Mouse (Mus musculus) small intestine, adult 2 months (tissue): ENCODE measurements around the gene Samsn1. TPM values are rescaled to one million over a fixed set of nuclear protein-coding genes. Genes with fewer than 3 reads are reported as not detected.

Experiments used
- H3K27ac ChIP-seq: fragments of 200-500 bp; 2 replicates; pipeline ENCODE4 v1.5.1; 2012; ENCODE audit warnings: low read depth, low read length, control low read depth, inconsistent platforms; ENCODE audit not compliant: insufficient read depth
- H3K27me3 ChIP-seq: fragments of 200-500 bp; 2 replicates; pipeline ENCODE4 v1.6.1; 2012; ENCODE audit warnings: mild to moderate bottlenecking, moderate library complexity, low read length, inconsistent platforms; ENCODE audit not compliant: control insufficient read depth, insufficient read depth
- H3K36me3 ChIP-seq: fragments of 200-500 bp; 2 replicates; pipeline ENCODE4 v1.6.1; 2012; ENCODE audit warnings: mild to moderate bottlenecking, low read length, control low read depth, inconsistent platforms; ENCODE audit not compliant: control insufficient read depth, insufficient read depth
- H3K4me1 ChIP-seq: fragments of 200-500 bp; 2 replicates; pipeline ENCODE4 v1.6.1; 2012; ENCODE audit warnings: low read length, inconsistent platforms, mixed read lengths; ENCODE audit not compliant: control insufficient read depth, insufficient read depth, insufficient read length
- H3K4me3 ChIP-seq: fragments of 200-500 bp; 2 replicates; pipeline ENCODE4 v1.5.1; 2012; ENCODE audit warnings: low read depth, mild to moderate bottlenecking, control low read depth, inconsistent platforms, low read length, moderate library complexity
- CTCF ChIP-seq: fragments of 200-500 bp; IDR thresholded peaks from 2 replicates; pipeline ENCODE4 v1.5.1; 2012; ENCODE audit warnings: low read depth, mild to moderate bottlenecking, control low read depth, inconsistent platforms, low read length, moderate library complexity, mixed read lengths; ENCODE audit not compliant: insufficient replicate concordance, insufficient read length; ENCODE audit errors: extremely low read depth
- POLR2A ChIP-seq: fragments of 200-500 bp; IDR thresholded peaks from 2 replicates; pipeline ENCODE4 v1.6.1; 2012; ENCODE audit warnings: low read depth, mild to moderate bottlenecking, control low read depth, inconsistent platforms, low read length, moderate library complexity
- WGBS: fragments of 180-500 bp; shearing (Covaris S2); methylation state at CpG from one replicate; pipeline ENCODE4 v1.1.7; 2018; 5-methylcytosine and 5-hydroxymethylcytosine counted together
- polyA plus RNA-seq: library from polyadenylated mRNA; depleted of rRNA; stranded (reverse); fragments of >200 nt; gene quantifications from 2 replicates; pipeline ENCODE4 v1.2.3, GENCODE M21; 2012

Gene Samsn1
- polyA plus RNA-seq, 1 experiment: 0.89 TPM

DNA sequence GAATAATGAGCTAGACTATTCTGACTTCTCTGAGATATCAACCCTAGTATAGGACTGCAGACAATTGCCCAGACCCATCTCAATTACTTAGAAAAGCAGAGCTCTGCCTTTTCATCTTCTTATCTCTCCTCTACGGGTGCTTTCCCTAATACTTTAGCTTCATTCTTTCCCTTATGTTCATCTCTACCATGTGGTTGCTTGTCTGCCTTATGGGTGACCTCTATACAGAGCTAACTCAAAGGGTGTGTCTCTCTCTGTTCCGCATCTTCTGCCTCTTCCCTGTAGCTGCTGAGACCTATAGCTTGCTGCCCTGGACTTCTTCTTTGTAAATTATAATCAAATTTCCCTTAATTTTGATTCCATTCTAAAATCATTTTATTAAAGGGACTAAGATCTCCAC lies 147.6 kb downstream of the Samsn1 start:
- 66% methylated on average over 2 of the region's 2 CpGs for WGBS
- H3K27ac ChIP-seq: no peak overlapping the region
- H3K36me3 ChIP-seq: no peaks in the 10 kb centered on the region
- H3K4me3 ChIP-seq: no peak overlapping the region
- TF ChIP-seq POLR2A: no peak
- no peak for TF ChIP-seq CTCF
- no peaks in the 10 kb centered on the region for H3K4me1 ChIP-seq
- H3K27me3 ChIP-seq: no peaks in the 10 kb centered on the region

DNA sequence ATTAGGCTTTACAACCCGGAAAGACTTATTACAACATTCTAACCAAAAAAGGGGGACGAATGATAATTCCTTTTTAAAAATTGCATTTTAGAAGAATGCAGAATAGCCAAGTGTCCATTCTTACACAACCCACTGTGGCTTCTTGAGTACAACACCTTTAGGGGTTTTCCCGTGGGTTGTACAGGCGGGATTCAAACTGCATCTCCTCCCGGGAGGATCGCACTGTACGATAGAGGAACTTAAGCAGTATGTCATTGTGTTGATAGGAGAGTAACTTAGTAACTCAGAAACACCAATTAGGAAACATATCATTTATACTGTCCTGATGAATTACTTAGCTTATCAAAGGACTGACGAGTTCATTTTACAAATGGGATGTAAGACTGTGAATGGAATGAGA lies 149.8 kb downstream of the Samsn1 start:
- Histone ChIP-seq H3K27ac (no peak overlapping the region), H3K4me1 (no peaks in the 10 kb centered on the region), H3K4me3 (no peak overlapping the region), H3K27me3 (no peaks in the 10 kb centered on the region), H3K36me3 (no peaks in the 10 kb centered on the region)
- TF ChIP-seq CTCF: no peak
- TF ChIP-seq POLR2A: no peak
- WGBS: 80% methylated on average over 8 of the region's 8 CpGs

DNA sequence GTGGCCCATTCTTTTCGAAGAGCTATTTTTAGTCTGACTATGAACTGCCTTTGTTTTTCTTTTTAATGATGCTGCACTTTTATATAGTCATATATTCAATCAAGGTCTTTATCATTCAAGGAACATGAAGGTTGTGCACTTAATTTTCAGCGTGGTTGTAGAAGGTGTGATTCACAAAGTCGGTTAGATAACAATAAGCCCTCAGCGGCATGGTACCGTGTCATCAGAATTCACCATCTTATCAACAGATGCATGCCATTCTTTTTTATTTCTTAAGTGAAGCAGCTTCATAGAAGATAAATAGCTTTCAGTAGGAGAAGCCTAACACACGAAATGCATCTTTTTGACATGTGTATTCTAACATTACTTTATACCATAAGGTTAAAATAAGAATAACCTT lies 154.7 kb downstream of the Samsn1 start:
- Histone ChIP-seq H3K4me3 (no peak overlapping the region), H3K27me3 (no peaks in the 10 kb centered on the region), H3K36me3 (no peaks in the 10 kb centered on the region), H3K27ac (no peak overlapping the region), H3K4me1 (no peaks in the 10 kb centered on the region)
- 76% methylated on average over 6 of the region's 6 CpGs for WGBS
- no peak for TF ChIP-seq CTCF
- no peak for TF ChIP-seq POLR2A

DNA sequence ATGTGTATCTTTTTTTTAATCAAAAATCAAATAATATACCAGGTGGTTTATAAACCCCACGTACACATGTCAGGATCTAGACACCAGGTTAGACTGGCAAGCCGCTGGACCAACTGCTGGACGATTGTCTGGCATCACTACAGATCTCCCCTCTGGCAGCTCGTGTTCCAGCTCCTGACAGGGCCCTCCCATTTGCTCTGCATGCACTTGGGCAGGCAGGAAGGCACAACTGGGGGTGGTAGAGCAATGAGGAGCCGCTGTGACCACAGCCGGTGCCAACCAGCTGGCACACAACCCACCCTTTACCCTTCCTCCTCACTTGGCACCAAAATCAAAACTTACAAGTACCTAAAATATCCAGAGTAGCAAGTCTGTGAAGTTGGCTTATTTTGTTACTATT lies 156.6 kb downstream of the Samsn1 start:
- 70% methylated on average over 6 of the region's 6 CpGs for WGBS
- Histone ChIP-seq H3K4me1 (no peaks in the 10 kb centered on the region), H3K27ac (no peak overlapping the region), H3K27me3 (no peaks in the 10 kb centered on the region), H3K4me3 (no peak overlapping the region), H3K36me3 (no peaks in the 10 kb centered on the region)
- TF ChIP-seq POLR2A (no peak), CTCF (no peak)

DNA sequence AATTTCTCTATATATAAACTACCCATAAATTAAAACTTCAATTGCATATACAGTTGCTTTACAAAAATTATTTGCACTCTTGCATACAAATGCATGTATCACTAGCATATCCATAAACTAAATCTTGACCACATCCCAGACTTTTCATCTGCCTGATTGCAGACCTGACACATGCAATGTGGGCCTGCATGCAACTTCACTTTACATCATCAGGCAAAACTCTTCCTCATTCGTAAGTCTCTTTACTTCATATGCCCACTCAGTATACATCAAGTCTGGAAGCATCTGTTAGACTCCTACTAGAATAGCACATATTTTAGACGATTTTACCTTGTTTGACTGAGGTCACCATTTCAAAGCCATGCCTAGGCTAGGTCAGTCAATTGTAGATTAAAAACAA lies 157.4 kb downstream of the Samsn1 start:
- H3K4me1 ChIP-seq: no peaks in the 10 kb centered on the region
- TF ChIP-seq POLR2A: no peak
- no peaks in the 10 kb centered on the region for H3K27me3 ChIP-seq
- no peak overlapping the region for H3K27ac ChIP-seq
- no peaks in the 10 kb centered on the region for H3K36me3 ChIP-seq
- WGBS: 59% methylated on average over 2 of the region's 2 CpGs
- no peak overlapping the region for H3K4me3 ChIP-seq

DNA sequence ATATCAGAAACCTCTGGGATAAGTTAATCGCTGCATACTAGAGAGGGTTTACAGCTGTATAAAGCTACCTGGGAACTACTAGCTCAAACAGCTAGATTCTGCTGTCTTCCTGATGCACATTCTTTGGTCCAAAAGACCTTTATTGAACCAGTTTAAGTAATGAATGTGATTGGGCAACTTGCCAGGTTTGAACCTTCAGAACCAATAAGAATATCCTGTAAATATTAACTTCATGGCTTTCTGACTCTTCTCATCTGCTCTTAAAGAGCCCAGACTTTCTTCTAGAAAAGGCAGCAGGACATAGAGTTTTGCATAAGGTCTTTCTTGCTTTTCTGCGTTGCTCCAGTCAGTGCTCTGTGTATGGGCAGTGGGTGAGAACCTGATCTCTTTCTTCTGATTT lies 165.7 kb downstream of the Samsn1 start:
- WGBS: 70% methylated on average over 2 of the region's 2 CpGs
- no peaks in the 10 kb centered on the region for H3K36me3 ChIP-seq
- no peak for TF ChIP-seq CTCF
- no peak for TF ChIP-seq POLR2A
- no peak overlapping the region for H3K27ac ChIP-seq
- H3K4me1 ChIP-seq: no peaks in the 10 kb centered on the region
- H3K4me3 ChIP-seq: no peak overlapping the region
- H3K27me3 ChIP-seq: no peaks in the 10 kb centered on the region

DNA sequence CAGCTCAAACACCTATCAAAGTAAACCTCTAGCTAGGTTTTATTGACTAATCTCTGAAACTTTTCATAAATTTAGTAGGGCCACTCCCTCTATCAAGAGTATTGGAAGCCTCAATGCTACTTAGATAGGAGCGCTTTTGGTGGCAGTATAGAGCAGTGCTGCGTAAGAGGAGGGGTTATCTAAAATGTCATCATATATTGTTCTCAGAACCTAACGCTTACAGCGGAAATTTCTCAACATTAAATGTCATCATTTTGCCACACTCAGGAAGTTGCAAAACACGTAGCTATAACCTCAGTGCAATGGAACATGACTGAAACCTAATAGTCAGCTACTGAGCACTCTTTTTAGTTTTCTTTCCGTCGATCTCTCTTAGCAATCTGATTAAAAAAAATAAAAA lies 166.7 kb downstream of the Samsn1 start:
- no peak for TF ChIP-seq POLR2A
- no peak for TF ChIP-seq CTCF
- Histone ChIP-seq H3K27ac (no peak overlapping the region), H3K27me3 (no peaks in the 10 kb centered on the region), H3K4me3 (no peak overlapping the region), H3K36me3 (no peaks in the 10 kb centered on the region), H3K4me1 (no peaks in the 10 kb centered on the region)
- 63% methylated on average over 7 of the region's 7 CpGs for WGBS
